Mouse (Mus musculus) kidney, embryonic 15.5 days (tissue): Measurements from ENCODE around the gene Mall. TPM values are rescaled to one million over a fixed set of nuclear protein-coding genes. Genes with fewer than 3 reads are reported as not detected.

Experiments
- ATAC-seq: fragments of 200-750 bp; cut with Nextera tagmentation; replicated peaks from 2 replicates; pipeline ENCODE4 v1.8.0; 2017; ENCODE audit warnings: moderate TSS enrichment; ENCODE audit not compliant: low FRiP score
- H3K27ac ChIP-seq: fragments of 300-500 bp; sonication (generic); 2 replicates; pipeline ENCODE4 v1.5.1; 2015; ENCODE audit warnings: mild to moderate bottlenecking, inconsistent platforms
- H3K27me3 ChIP-seq: fragments of 300-500 bp; sonication (generic); 2 replicates; pipeline ENCODE4 v1.6.1; 2015; ENCODE audit warnings: inconsistent platforms
- H3K36me3 ChIP-seq: fragments of 300-500 bp; sonication (generic); 2 replicates; pipeline ENCODE4 v1.6.1; 2015; ENCODE audit warnings: inconsistent platforms
- H3K4me1 ChIP-seq: fragments of 300-500 bp; sonication (generic); 2 replicates; pipeline ENCODE4 v1.6.1; 2015; ENCODE audit warnings: inconsistent platforms
- H3K4me2 ChIP-seq: fragments of 300-500 bp; sonication (generic); 2 replicates; pipeline ENCODE4 v1.6.1; 2015; ENCODE audit warnings: moderate library complexity, mild to moderate bottlenecking, inconsistent platforms
- H3K4me3 ChIP-seq: fragments of 300-500 bp; sonication (generic); replicated peaks from 2 replicates; pipeline ENCODE4 v1.5.1; 2015; ENCODE audit warnings: mild to moderate bottlenecking, inconsistent platforms
- H3K9ac ChIP-seq: fragments of 300-500 bp; sonication (generic); 2 replicates; pipeline ENCODE4 v1.6.1; 2015; ENCODE audit warnings: mild to moderate bottlenecking, inconsistent platforms
- H3K9me3 ChIP-seq: fragments of 300-500 bp; sonication (generic); replicated peaks from 2 replicates; pipeline ENCODE4 v1.6.1; 2016; ENCODE audit warnings: inconsistent platforms
- WGBS: fragments of 180-500 bp; shearing (Covaris S2); methylation state at CpG from one replicate; pipeline ENCODE4 v1.1.7; 2015; ENCODE audit warnings: mixed read lengths; 5-methylcytosine and 5-hydroxymethylcytosine counted together
- polyA plus RNA-seq: library from polyadenylated mRNA; unstranded; fragments of >200 nt; fragmentation: Nextera tagmentation; extraction: Ambion mirVana; gene quantifications from 2 replicates; pipeline ENCODE4 v1.2.1, GENCODE M21; 2015

Mall gene
- polyA plus RNA-seq, 1 experiment from 2014 or later: 3.0 TPM

DNA sequence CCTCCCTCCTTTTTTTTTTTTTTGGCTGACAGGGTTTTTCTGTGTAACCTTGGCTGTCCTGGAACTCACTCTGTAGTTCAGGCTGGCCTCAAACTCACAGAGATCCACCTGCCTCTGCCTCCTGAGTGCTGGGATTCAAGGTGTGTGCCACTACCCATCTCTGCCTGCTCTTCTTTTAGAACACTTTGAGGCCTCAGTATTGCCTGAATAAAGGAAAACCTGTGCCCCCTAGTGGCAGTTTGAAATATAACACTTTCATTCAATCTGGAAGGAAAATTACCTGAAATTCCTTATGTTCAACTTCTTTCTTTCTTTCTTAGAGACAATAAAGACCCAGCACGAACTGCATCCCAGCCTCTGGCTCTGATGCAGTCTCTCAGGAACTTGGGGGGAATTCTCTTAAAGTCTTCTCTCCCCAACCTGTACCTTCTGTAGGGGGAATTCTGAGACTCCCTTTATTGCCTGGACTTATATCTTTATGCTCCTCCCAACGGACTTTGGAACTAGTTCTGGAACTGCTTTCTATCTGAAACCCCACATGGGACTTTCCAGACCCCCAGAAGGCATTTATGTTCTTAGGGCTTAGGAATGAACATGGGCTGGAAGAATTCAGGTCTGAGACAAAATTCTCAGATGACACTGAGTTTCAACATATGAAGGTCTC, 61.8 kb downstream of the Mall start:
- H3K4me1 ChIP-seq: no peaks in the 10 kb centered on the region
- H3K36me3 ChIP-seq: no peaks in the 10 kb centered on the region
- H3K27me3 ChIP-seq: no peaks in the 10 kb centered on the region; the same call in 1 of the 2 replicates
- H3K9ac ChIP-seq: no peak overlapping the region
- H3K4me2 ChIP-seq: no peak overlapping the region
- no peak overlapping the region for H3K27ac ChIP-seq
- no peak for ATAC-seq
- WGBS: 15% methylated on average over 2 of the region's 2 CpGs
- H3K4me3 ChIP-seq: no peak overlapping the region
- H3K9me3 ChIP-seq: no peaks in the 10 kb centered on the region

DNA sequence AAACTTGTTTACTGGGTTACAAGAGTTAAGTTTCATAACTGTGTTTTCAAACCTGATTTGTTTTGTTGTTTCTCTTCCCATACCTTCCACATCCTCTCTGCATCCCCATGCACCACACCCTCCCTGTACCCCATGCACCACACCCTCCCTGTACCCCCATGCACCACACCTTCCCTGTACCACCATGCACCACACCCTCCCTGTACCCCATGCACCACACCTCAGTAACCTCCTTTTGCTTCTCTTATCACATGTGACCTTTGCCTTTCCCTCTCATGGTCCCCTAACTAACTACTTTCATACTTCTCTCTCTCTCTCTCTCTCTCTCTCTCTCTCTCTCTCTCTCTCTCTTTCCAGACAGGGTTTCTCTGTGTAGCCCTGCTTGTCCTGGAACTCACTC, 62.7 kb downstream of the Mall start:
- no peak overlapping the region for H3K4me2 ChIP-seq
- H3K4me1 ChIP-seq: no peaks in the 10 kb centered on the region
- H3K9me3 ChIP-seq: no peaks in the 10 kb centered on the region
- no peak for ATAC-seq
- H3K36me3 ChIP-seq: no peaks in the 10 kb centered on the region
- H3K27me3 ChIP-seq: no peaks in the 10 kb centered on the region; the same call in 1 of the 2 replicates
- no peak overlapping the region for H3K4me3 ChIP-seq
- H3K27ac ChIP-seq: no peak overlapping the region
- H3K9ac ChIP-seq: no peak overlapping the region

- Histone ChIP-seq H3K4me2 (no peak overlapping the region), H3K4me1 (no peaks in the 10 kb centered on the region), H3K4me3 (no peak overlapping the region), H3K9ac (no peak overlapping the region), H3K36me3 (no peaks in the 10 kb centered on the region), H3K27me3 (peaks cover 4% of the 10 kb centered on the region), H3K9me3 (no peaks in the 10 kb centered on the region), H3K27ac (no peak overlapping the region)
- 46% methylated on average over 2 of the region's 2 CpGs for WGBS
- ATAC-seq: no peak
Observed at GRCm38 (mm10) chr2:127662708-127663107, 67.0 kb downstream of the Mall start.

GRCm38 (mm10) chr2:127656086-127656720, 73.5 kb downstream of the Mall start, which contains the start of gene Mal:
Gene Mal (minus strand): TSS chr2:127656695.
- peak; percentile 61; the same call in 1 of the 2 replicates for ATAC-seq
- under 1% methylated on average over 43 of the region's 43 CpGs for WGBS

GRCm38 (mm10) chr2:127655419-127655818, 74.3 kb downstream of the Mall start:
- whole genome bisulfite sequencing: 3% methylated on average over 9 of the region's 9 CpGs
- peak overlapping the region; percentile 82 for H3K27ac ChIP-seq
- H3K9me3 ChIP-seq: no peaks in the 10 kb centered on the region
- peak overlapping the region; percentile 82 for H3K4me2 ChIP-seq
- peak overlapping the region; percentile 23; the same call in 1 of the 2 replicates for H3K9ac ChIP-seq
- peaks cover 30% of the 10 kb centered on the region for H3K4me1 ChIP-seq
- H3K36me3 ChIP-seq: no peaks in the 10 kb centered on the region
- ATAC-seq: no peak
- peak overlapping the region; percentile 49 for H3K4me3 ChIP-seq
- peaks cover 60% of the 10 kb centered on the region for H3K27me3 ChIP-seq

More at GRCm38 (mm10) chr2:127656086-127656720, 73.5 kb downstream of the Mall start, which contains the start of gene Mal:
- peak within 1 kb of the TSS; percentile 59 for H3K9ac ChIP-seq
- peak within 1 kb of the TSS; percentile 49 for H3K4me3 ChIP-seq
- peaks cover 60% of the 10 kb centered on the region for H3K27me3 ChIP-seq
- H3K9me3 ChIP-seq: no peaks in the 10 kb centered on the region
- H3K36me3 ChIP-seq: no peaks in the 10 kb centered on the region
- peak within 1 kb of the TSS; percentile 82 for H3K4me2 ChIP-seq
- H3K4me1 ChIP-seq: peaks cover 29% of the 10 kb centered on the region
- peak within 1 kb of the TSS; percentile 82 for H3K27ac ChIP-seq

DNA sequence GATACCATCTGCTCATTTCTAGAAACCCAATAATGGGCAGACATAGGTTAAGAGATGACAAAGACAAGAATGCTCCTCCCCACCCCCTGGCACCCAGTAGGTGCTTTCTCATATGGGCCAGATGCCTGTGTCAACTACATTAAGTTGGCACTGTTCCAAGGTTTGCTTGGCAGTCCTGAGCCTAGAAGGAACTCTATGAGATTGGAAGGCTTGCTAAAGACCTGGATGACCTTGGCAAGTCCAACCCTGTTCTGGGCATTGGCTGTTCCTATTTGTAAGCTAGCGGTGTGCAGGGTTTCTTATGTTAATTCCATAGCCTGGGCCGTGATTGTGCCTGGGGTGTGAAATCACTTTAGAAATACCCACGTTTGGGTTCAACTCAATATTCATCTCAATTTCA, 74.9 kb downstream of the Mall start:
- no peaks in the 10 kb centered on the region for H3K9me3 ChIP-seq
- H3K4me2 ChIP-seq: peak overlapping the region; percentile 82
- no peak for ATAC-seq
- WGBS: 57% methylated on average over 3 of the region's 3 CpGs
- peaks cover 30% of the 10 kb centered on the region for H3K4me1 ChIP-seq
- H3K4me3 ChIP-seq: peak overlapping the region; percentile 49
- 0 out of 2 replicates have a peak overlapping the region, but pooled peaks have one; percentile 23 for H3K9ac ChIP-seq
- no peaks in the 10 kb centered on the region for H3K36me3 ChIP-seq
- H3K27me3 ChIP-seq: peaks cover 60% of the 10 kb centered on the region
- peak overlapping the region; percentile 82; the same call in 1 of the 2 replicates for H3K27ac ChIP-seq

Other genes with a start within 250 kb of the Mall start
- 3.5 and 4.0 TPM in 2 replicates for gene Kcnip3, start 207.8 kb downstream of the Mall start, polyA plus RNA-seq
- 2.0 and 2.2 TPM in 2 replicates for gene Prom2, start 188.5 kb downstream of the Mall start, polyA plus RNA-seq
- 4.5 and 5.1 TPM in 2 replicates for gene Zfp661, start 142.8 kb downstream of the Mall start, polyA plus RNA-seq
- 150 and 161 TPM in 2 replicates for gene Mrps5, start 142.7 kb downstream of the Mall start, polyA plus RNA-seq
- gene Mal, start 73.2 kb downstream of the Mall start, polyA plus RNA-seq: 38.4 and 47.3 TPM in 2 replicates
- 35.4 and 38.6 TPM in 2 replicates for gene Nphp1, start 59.0 kb upstream of the Mall start, polyA plus RNA-seq
- gene Mtln, start 62.6 kb upstream of the Mall start, polyA plus RNA-seq: 35.9 and 38.2 TPM in 2 replicates
- gene Bub1, start 101.9 kb upstream of the Mall start, polyA plus RNA-seq: 61.6 and 65.2 TPM in 2 replicates
- 0.74 and 0.78 TPM in 2 replicates for gene Acoxl, start 108.9 kb upstream of the Mall start, polyA plus RNA-seq